In the genomic region with DNA sequence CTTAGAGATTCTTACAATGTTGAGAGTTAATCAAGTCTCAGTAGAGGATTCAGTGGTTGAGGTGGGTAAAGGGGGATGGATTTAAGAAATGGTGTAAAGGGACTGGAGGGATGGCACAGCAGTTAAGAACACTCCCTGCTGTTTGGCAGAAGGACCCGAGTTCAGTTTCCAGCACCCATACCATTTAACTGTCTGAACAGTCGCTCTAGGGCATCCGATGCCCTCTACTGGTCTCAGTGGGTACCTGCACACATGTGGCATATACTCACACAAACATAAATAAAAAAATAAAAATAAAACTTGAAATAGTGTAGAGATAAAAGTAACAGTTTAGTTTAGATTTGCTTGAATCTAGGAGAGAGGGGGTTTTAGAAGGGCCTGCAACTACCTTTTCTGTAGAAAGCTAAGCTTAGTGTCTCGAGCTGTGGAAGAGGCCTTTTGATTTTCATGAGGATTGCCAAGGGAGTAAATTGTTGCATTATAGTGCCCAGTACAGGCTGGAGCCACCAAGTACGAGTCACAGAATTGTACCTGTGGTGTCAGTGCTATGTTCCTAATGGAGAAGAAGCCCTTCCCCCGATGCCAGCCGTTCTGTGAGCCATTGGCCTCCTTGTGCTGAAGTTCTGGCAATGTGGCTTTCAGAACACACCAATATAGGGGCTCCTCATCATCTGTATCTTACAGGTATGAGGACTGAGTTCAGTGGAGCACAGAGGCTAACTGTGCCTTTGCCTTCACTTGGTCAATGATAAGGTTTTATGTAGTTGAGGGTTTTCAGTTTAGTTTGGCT, we compare ENCODE assay signal across 17 mouse cellular contexts.
DNase-seq lines count a peak whose midpoint lies in the region; ATAC-seq and TF ChIP-seq lines count a peak whose summit lies in the region.
"Had no signal": no experiment of that assay in that cellular context is flagged by ENCODE, and none has a peak within 500 bp of the region (broad histone marks: within the 10 kb centered on the region; RNA-seq: fewer than 3 reads in every experiment).

No protein-coding gene starts in this region.

- no peaks in the 10 kb centered on the region for H3K79me2 ChIP-seq in heart, adult 2 months (replicated peaks; ENCODE audit: control insufficient read depth, insufficient read depth, low read length)

- intact Hi-C loops in heart, adult 2 months (cut with DNase I) = no loop called here

- no peak overlapping the region for H3K4me3 ChIP-seq in heart, adult 2 months
- H3K4me3 ChIP-seq in lung, embryonic 14.5 days (ENCODE audit: low read depth, low read length) = no peak overlapping the region
- H3K4me3 ChIP-seq in stomach, embryonic 14.5 days (ENCODE audit: low read depth, low read length) = no peak overlapping the region
- no peak overlapping the region for H3K4me3 ChIP-seq in hindbrain, embryonic 11.5 days (ENCODE audit: low read depth, low read length)
- H3K4me3 ChIP-seq: embryonic facial prominence, embryonic 15.5 days; heart, embryonic 13.5 days; hindbrain, embryonic 13.5 days; kidney, embryonic 15.5 days; liver, embryonic 15.5 days had no signal

- no peak for TF ChIP-seq POLR2A in heart, adult 2 months (IDR thresholded peaks at IDR 0.05; ENCODE audit: insufficient read depth, low read depth, low read length)

- H3K4me1 ChIP-seq in heart, adult 2 months (ENCODE audit: control insufficient read depth, insufficient read depth, low read length) = no peaks in the 10 kb centered on the region
- peaks cover 19% of the 10 kb centered on the region; the same call in 1 of the 2 replicates for H3K4me1 ChIP-seq in lung, embryonic 14.5 days (ENCODE audit: insufficient read depth)
- H3K4me1 ChIP-seq in stomach, embryonic 14.5 days (ENCODE audit: control insufficient read depth, insufficient read depth, low read length) = peaks cover 14% of the 10 kb centered on the region; the same call in 1 of the 2 replicates
- no peaks in the 10 kb centered on the region for H3K4me1 ChIP-seq in hindbrain, embryonic 11.5 days (replicated peaks; ENCODE audit: control insufficient read depth, insufficient read depth, low read length)
- H3K4me1 ChIP-seq: embryonic facial prominence, embryonic 15.5 days had no signal

- H3K27me3 ChIP-seq in heart, adult 2 months (ENCODE audit: control insufficient read depth, insufficient read depth, low read length) = no peaks in the 10 kb centered on the region
- H3K27me3 ChIP-seq in lung, embryonic 14.5 days (ENCODE audit: insufficient read depth, low read length) = no peaks in the 10 kb centered on the region
- no peaks in the 10 kb centered on the region for H3K27me3 ChIP-seq in stomach, embryonic 14.5 days (ENCODE audit: control insufficient read depth, insufficient read depth, low read length)
- no peaks in the 10 kb centered on the region for H3K27me3 ChIP-seq in hindbrain, embryonic 11.5 days (ENCODE audit: control insufficient read depth, insufficient read depth, low read length)
- H3K27me3 ChIP-seq: CH12.LX; embryonic facial prominence, embryonic 15.5 days; heart, embryonic 13.5 days; hindbrain, embryonic 13.5 days; kidney, embryonic 15.5 days; liver, embryonic 15.5 days had no signal

- no peaks in the 10 kb centered on the region for H3K9me3 ChIP-seq in lung, embryonic 14.5 days (ENCODE audit: low read depth, low read length)
- H3K9me3 ChIP-seq in stomach, embryonic 14.5 days (ENCODE audit: control insufficient read depth, low read depth, low read length) = no peaks in the 10 kb centered on the region
- H3K9me3 ChIP-seq in hindbrain, embryonic 11.5 days (ENCODE audit: control insufficient read depth, low read length) = no peaks in the 10 kb centered on the region
- H3K9me3 ChIP-seq: embryonic facial prominence, embryonic 15.5 days; hindbrain, embryonic 13.5 days; kidney, embryonic 15.5 days had no signal

- no peak overlapping the region; the same call in 1 of the 2 replicates for H3K27ac ChIP-seq in heart, adult 2 months
- no peak overlapping the region for H3K27ac ChIP-seq in lung, embryonic 14.5 days (ENCODE audit: low read depth)
- H3K27ac ChIP-seq in stomach, embryonic 14.5 days (ENCODE audit: low read length) = peak overlapping the region; percentile 4; the same call in 1 of the 2 replicates
- no peak overlapping the region for H3K27ac ChIP-seq in hindbrain, embryonic 11.5 days (ENCODE audit: low read depth, low read length)
- H3K27ac ChIP-seq: embryonic facial prominence, embryonic 15.5 days; kidney, embryonic 15.5 days; liver, embryonic 15.5 days had no signal

- no peaks in the 10 kb centered on the region for H3K36me3 ChIP-seq in heart, adult 2 months (ENCODE audit: control insufficient read depth, insufficient read depth, low read length)
- H3K36me3 ChIP-seq in lung, embryonic 14.5 days (ENCODE audit: insufficient read depth) = no peaks in the 10 kb centered on the region
- no peaks in the 10 kb centered on the region for H3K36me3 ChIP-seq in stomach, embryonic 14.5 days (ENCODE audit: control insufficient read depth, insufficient read depth, low read length)
- no peaks in the 10 kb centered on the region for H3K36me3 ChIP-seq in hindbrain, embryonic 11.5 days (ENCODE audit: control insufficient read depth, insufficient read depth, low read length)
- H3K36me3 ChIP-seq: embryonic facial prominence, embryonic 15.5 days; heart, embryonic 13.5 days; hindbrain, embryonic 13.5 days; kidney, embryonic 15.5 days; liver, embryonic 15.5 days had no signal

- DNase-seq in heart, adult 2 months = no peak
- DNase-seq in heart, adult 8-10 months (ENCODE audit: low spot score) = no peak
- DNase-seq in lung, embryonic 14.5 days = no peak
- DNase-seq in lung, postnatal 36 days = no peak
- peak; percentile 37 for DNase-seq in ES-CJ7 (ENCODE audit: low read depth, low spot score)
- DNase-seq in hindbrain, embryonic 11.5 days (ENCODE audit: low spot score) = no peak
- DNase-seq: gastrocnemius, postnatal 14 days; spleen, adult 18-20 months; thymus, postnatal 25 days had no signal

- H3K9ac ChIP-seq in heart, adult 2 months (ENCODE audit: low read depth, low read length) = no peak overlapping the region
- H3K9ac ChIP-seq in lung, embryonic 14.5 days = no peak overlapping the region
- no peak overlapping the region for H3K9ac ChIP-seq in stomach, embryonic 14.5 days (replicated peaks; ENCODE audit: low read depth, low read length)
- no peak overlapping the region for H3K9ac ChIP-seq in hindbrain, embryonic 11.5 days (ENCODE audit: low read depth, low read length)
- H3K9ac ChIP-seq: embryonic facial prominence, embryonic 15.5 days; heart, embryonic 13.5 days; hindbrain, embryonic 13.5 days; kidney, embryonic 15.5 days; liver, embryonic 15.5 days had no signal

- H3K4me2 ChIP-seq in lung, embryonic 14.5 days = no peak overlapping the region
- no peak overlapping the region for H3K4me2 ChIP-seq in stomach, embryonic 14.5 days (replicated peaks; ENCODE audit: low read depth, low read length)
- no peak overlapping the region for H3K4me2 ChIP-seq in hindbrain, embryonic 11.5 days (replicated peaks; ENCODE audit: low read depth, low read length)
- H3K4me2 ChIP-seq: embryonic facial prominence, embryonic 15.5 days; heart, embryonic 13.5 days; hindbrain, embryonic 13.5 days had no signal

- ATAC-seq in lung, embryonic 14.5 days (ENCODE audit: insufficient read depth) = no peak
- no peak for ATAC-seq in stomach, embryonic 14.5 days (ENCODE audit: insufficient number of reproducible peaks, insufficient read depth, low FRiP score, low read depth)
- ATAC-seq in hindbrain, embryonic 11.5 days (ENCODE audit: low FRiP score) = no peak
- ATAC-seq in erythroid progenitor cell, adult 5-6 weeks (replicated peaks; ENCODE audit: low FRiP score, poor library complexity, severe bottlenecking) = no peak

- peak; percentile 42 for TF ChIP-seq CTCF in heart, adult 2 months (IDR thresholded peaks at IDR 0.05)
- TF ChIP-seq CTCF in lung, embryonic 14.5 days (IDR thresholded peaks at IDR 0.05; ENCODE audit: low read depth) = peak; percentile 31; the same call in 1 of the 2 replicates

- no peak for TF ChIP-seq EP300 in heart, adult 2 months (IDR thresholded peaks at IDR 0.05; ENCODE audit: insufficient read depth, low read depth, low read length)

- WGBS in heart, adult 2 months = 96% methylated on average over 7 of the region's 7 CpGs
- whole genome bisulfite sequencing in lung, embryonic 14.5 days = 93% methylated on average over 7 of the region's 7 CpGs
- WGBS in stomach, embryonic 14.5 days = 91% methylated on average over 7 of the region's 7 CpGs
- WGBS in hindbrain, embryonic 11.5 days = 92% methylated on average over 7 of the region's 7 CpGs
